Mouse (Mus musculus): ENCODE measurements at regions not wholly inside any gene's neighbourhood (a gene's known extent, or its start where the extent isn't known, plus 50 kb on each side); places are given as distances from the start of the nearest gene placed in this dataset.

- peak; percentile 28 to 56 for DNase-seq
Measured at GRCm38 (mm10) chr13:115230494-115230893, 128.7 kb upstream of the Itga1 start.

- DNase-seq, result no peak
Measured at GRCm38 (mm10) chr13:115226824-115227223, 125.1 kb upstream of the Itga1 start.

GRCm38 (mm10) chr13:115219701-115220100, 117.9 kb upstream of the Itga1 start:
- DNase-seq, result no peak

GRCm38 (mm10) chr13:115211285-115211684, 109.5 kb upstream of the Itga1 start:
- no peak for DNase-seq

GRCm38 (mm10) chr13:115210643-115211208, 109.0 kb upstream of the Itga1 start:
- no peak for DNase-seq

- DNase-seq, result no peak
Measured at GRCm38 (mm10) chr13:115209402-115210192, 107.8 kb upstream of the Itga1 start.

- DNase-seq, result no peak
Measured at GRCm38 (mm10) chr13:115206723-115207122, 105.0 kb upstream of the Itga1 start.

GRCm38 (mm10) chr13:115199166-115199565, 97.4 kb upstream of the Itga1 start:
- DNase-seq, result peak; percentile 27 to 49

- DNase-seq, result no peak
Measured at GRCm38 (mm10) chr13:115188066-115188465, 86.3 kb upstream of the Itga1 start.

GRCm38 (mm10) chr13:115187356-115187755, 85.6 kb upstream of the Itga1 start:
- DNase-seq, result no peak

- peak in 1 of 2 experiments; percentile 6 for DNase-seq
Measured at GRCm38 (mm10) chr13:115182211-115182870, 80.6 kb upstream of the Itga1 start.

GRCm38 (mm10) chr13:115178175-115178917, 76.6 kb upstream of the Itga1 start:
- DNase-seq, result no peak

- DNase-seq, result peak in 1 of 2 experiments; percentile 7
Measured at GRCm38 (mm10) chr13:115171347-115172062, 69.7 kb upstream of the Itga1 start.

GRCm38 (mm10) chr13:115165981-115166380, 64.2 kb upstream of the Itga1 start:
- DNase-seq, result no peak

- DNase-seq, result no peak
Measured at GRCm38 (mm10) chr13:115162689-115163413, 61.1 kb upstream of the Itga1 start.

- DNase-seq, result no peak
Measured at GRCm38 (mm10) chr13:115159386-115159785, 57.6 kb upstream of the Itga1 start.

All from kidney, postnatal 4 days (tissue).